Mouse (Mus musculus) left cerebral cortex, postnatal 4 days (tissue): ENCODE measurements around the gene Fam89a. TPM values are rescaled to one million over a fixed set of nuclear protein-coding genes. Genes with fewer than 3 reads are reported as not detected.

Experiments used
- DNase-seq: peaks from one replicate; pipeline ENCODE4 v3.0.0-alpha.2; 2022
- intact Hi-C: fragments of 180-260 bp; cut with DNase I; formaldehyde crosslinking; loops from one replicate; pipeline ENCODE4 v1.15.1; 2025
- total RNA-seq, 2 experiments: library from RNA; stranded (reverse); gene quantifications; 2 replicates each; pipeline ENCODE4 v1.2.3; 2021

Fam89a gene
- total RNA-seq, 2 experiments from 2014 or later, result 0.28 to 0.44 TPM

- intact Hi-C loops, result no loop called here
- peak; percentile 19 for DNase-seq
Measured at GRCm38 (mm10) chr8:124754101-124754791, 2.6 kb upstream of the Fam89a start.

GRCm38 (mm10) chr8:124752325-124752862, 762 bp upstream of the Fam89a start:
- DNase-seq, result no peak
- intact Hi-C loops, result no loop called here

GRCm38 (mm10) chr8:124751191-124751590, 441 bp downstream of the Fam89a start:
- no peak for DNase-seq
- intact Hi-C loops, result no loop called here

- intact Hi-C loops, result no loop called here
- DNase-seq, result no peak
Measured at GRCm38 (mm10) chr8:124746661-124747060, 5.0 kb downstream of the Fam89a start.

DNA sequence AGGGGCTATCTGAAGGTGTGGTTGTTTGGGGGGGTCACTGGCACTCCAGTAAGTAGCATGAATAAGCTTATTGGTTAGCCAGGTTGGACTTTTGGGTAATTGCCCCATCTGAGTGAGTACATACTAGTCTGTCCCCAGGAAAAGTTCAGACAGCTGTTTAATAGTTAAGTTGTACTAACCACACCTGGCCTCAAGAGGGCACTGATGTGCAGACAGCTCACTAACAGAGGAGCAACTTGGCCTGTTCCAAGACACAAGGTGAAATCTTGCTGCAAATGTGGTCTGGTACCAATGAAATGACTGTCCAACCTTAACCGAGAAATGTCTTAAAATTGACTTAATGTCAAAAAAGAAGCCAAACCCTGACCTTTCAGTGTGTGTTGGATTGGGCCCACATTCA, 12.4 kb downstream of the Fam89a start:
- intact Hi-C loops, result no loop called here
- DNase-seq, result no peak

DNA sequence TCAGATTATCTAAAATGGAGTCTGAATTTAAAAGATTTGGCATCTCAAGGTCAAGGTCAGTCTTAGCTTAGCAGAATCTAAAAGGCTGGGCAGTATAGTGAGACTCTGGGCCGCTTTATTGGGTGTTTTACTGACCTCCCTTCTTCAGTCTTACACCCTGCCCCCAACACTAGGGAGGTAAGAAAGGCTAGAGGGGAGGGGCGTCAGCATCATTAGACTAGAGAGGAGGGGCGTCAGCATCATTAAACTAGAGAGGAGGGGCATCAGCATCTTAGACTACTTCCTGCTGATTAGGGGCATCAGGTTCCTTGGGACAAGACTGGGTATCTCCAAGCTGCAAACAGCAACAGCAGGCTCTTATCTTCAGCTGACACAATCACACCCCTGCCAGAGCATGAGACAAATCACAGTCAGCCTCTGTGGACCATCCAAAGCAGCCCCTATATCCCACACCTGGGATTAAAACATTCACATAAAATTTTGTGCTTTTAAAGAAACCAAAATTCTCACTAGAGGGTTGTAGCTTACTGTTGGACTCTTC, 16.2 kb downstream of the Fam89a start:
- no peak for DNase-seq
- intact Hi-C loops, result no loop called here

DNA sequence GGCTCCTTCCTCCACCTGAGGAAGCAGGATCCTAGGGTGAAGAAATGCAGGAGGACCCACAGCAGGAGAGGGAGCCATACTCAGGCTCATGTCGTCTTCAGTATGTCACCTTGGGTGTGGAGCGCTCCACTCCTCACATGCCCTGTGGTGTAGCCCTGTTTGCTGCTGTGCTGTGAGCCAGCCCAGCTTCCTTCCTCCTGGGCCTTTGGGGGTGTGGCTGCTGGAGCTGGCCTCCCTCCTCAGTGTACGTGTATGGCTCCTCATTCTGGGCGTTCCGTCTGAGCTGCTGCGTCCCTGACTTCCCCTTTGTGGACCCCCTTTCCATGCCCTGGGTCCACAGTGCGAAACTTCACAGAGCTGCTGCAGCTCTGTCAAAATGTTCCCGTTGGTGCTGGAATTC, 18.8 kb downstream of the Fam89a start:
- intact Hi-C loops, result no loop called here
- no peak for DNase-seq

DNA sequence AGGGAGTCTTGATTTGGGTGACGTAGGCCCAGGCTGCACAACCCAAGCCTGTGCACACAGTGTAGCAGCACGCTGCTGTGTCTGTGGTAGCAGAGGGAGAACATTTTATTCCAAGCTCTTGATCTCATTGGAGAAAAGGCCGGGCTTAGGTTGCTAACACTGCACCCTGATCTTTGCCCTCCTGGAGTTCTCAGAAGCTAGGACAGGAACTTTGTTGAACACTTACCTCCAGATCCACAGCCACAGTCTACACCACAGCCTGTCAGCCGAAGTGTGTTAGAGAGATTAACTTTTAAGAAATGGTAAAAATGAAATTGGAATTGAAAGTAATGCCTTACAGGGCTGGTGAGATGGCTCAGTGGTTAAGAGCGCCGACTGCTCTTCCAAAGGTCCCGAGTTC, 27.3 kb downstream of the Fam89a start:
- DNase-seq, result no peak
- intact Hi-C loops, result no loop called here

GRCm38 (mm10) chr8:124721862-124722515, 29.6 kb downstream of the Fam89a start, which contains the start of the genes Ttc13 and Arv1:
TSS of gene Ttc13 (minus strand) at chr8:124721983.
TSS of gene Arv1 (plus strand) at chr8:124722139.
- peak; percentile 97 for DNase-seq
- intact Hi-C loops, result no loop called here

DNA sequence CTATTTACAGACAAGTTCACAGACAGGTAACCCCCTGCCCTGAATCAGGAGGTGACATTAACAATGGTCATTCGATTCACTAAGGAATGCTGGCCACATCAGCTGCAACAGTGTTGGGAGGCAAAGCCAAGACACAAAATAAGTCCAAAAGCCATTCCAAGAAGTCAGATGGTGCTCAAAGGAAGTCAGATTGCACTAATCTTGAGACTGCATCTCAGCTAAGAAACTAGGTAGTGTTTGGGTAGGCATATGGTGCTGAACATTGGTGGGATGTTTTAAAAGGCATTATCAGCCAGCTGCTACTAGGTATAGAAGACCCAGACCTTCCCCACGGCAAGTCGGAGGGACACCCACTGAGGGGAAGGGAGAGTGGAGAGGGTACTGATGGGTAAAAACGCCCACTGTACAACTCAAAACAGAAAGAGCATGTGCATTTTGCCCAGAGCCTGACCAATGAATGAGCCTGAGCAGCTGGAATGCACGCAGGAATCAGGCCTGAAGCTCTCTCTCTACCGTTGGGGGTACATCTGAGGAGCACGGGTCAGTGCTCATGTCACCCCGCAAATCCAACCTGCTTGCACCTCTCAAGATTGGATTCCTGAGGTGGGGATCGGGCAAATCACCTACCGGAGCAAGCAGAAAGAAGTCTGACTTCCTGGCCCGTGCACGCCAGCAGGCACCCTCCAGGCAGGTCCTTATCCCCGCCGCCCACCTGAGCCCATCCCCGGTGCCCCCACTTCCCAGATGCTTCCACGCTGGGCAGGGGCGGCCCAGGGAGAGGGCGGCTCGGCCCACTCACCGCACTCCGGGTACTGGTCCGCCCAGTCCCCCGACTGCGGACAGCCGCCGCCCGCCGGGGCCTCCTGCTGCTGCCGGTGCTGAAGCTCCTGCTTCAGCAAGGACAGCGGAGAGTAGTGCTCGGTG, 30.4 kb downstream of the Fam89a start:
- intact Hi-C loops, result no loop called here
- no peak for DNase-seq

DNA sequence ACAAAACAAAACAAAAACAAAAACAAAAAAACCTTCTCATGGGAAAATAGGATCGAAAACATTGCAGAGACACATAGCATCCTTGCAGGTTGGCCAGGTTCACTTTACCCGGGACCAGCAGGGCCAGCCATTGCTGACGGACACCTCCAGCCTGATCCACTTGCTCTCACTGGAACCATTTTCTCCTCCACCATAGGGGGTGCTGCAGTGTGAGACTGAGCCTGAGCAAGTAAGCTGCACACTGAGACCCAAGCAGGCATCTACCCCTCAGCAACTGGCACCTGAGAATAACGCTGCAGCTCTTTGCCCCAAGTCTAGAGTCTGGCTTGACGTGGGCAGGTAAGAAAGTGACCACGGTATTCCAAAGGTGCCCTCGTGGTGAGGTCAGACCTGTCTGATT, 31.5 kb downstream of the Fam89a start:
- DNase-seq, result no peak
- intact Hi-C loops, result no loop called here

GRCm38 (mm10) chr8:124715736-124716135, 35.9 kb downstream of the Fam89a start:
- no peak for DNase-seq
- intact Hi-C loops, result no loop called here

GRCm38 (mm10) chr8:124713207-124713606, 38.4 kb downstream of the Fam89a start:
- intact Hi-C loops, result no loop called here
- DNase-seq, result no peak

DNA sequence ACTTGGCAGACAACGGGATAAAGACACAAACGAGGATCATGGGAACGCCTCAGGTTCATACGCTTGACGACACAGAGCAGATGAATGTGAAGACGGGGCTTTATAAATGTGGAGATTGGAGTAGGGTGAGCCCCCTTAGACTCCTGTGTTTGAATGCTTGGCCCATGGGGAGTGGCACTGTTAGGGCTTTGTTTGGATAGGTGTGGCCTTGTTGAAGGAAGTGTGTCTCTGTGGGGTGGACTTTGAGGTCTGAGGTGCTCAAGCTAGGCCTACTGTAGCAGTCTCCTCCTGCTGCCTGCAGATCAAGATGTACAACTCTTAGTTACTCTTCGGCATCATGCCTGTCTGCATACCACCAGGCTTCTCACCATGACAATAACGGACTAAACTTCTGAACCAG, 45.8 kb downstream of the Fam89a start:
- intact Hi-C loops, result no loop called here
- no peak for DNase-seq

DNA sequence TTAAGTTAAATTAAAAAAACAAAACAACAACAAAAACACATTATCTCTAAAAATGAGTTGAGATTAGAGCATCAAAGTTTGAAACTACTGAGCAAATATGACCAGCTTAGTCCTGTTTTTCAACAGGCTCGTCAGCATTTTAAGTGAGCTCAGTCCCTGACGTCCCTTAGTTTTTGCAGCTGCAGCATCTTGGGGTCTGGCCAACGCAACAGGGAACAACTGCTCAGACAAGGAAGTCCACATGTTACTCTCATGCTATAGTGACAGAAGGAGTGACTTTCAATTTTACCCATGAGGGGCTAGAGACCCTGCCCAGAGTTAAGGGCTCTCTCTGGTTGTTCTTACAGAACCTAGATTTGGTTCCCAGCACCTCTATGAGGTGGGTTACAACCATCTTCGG, 47.3 kb downstream of the Fam89a start:
- intact Hi-C loops, result no loop called here
- no peak for DNase-seq

DNA sequence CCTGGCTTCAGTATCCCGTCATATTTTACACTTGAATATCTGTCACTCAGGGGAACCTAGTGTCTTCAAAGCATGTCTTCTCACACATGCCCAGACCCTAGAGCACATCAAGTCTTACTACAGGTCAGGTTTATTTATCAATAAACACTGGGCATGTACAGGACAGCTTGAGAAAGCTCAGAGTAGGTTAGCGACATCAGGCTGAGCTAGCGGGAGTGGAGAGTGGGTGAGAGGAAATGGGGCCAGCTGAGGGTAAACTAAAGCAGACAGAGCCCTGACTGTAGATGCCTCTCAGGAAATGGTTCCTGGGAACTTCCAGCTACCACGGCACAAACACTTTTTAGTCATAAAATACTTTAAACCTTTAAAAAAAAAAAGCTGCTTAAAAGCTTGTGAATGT, 48.1 kb downstream of the Fam89a start:
- intact Hi-C loops, result no loop called here
- no peak for DNase-seq

DNA sequence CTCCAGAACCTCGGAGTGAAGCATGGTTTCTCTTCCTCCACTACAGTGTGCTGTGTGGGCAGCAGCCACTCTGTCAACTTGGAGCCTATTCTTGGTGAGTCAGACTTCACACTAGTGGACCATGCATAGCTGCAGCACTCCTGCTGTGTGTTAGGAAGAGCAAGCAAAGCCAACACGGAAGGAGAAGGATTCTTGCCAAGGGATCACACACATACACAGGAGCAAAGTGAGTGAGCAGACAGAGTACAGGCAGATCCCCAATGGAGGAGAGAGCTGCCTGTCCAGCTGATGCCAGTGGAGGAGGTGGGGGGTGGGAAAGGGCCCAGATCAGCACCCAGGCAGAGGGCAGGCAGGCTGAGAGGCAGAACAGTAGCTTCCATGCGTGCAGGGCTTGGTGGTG, 49.4 kb downstream of the Fam89a start:
- intact Hi-C loops, result no loop called here
- DNase-seq, result no peak

DNA sequence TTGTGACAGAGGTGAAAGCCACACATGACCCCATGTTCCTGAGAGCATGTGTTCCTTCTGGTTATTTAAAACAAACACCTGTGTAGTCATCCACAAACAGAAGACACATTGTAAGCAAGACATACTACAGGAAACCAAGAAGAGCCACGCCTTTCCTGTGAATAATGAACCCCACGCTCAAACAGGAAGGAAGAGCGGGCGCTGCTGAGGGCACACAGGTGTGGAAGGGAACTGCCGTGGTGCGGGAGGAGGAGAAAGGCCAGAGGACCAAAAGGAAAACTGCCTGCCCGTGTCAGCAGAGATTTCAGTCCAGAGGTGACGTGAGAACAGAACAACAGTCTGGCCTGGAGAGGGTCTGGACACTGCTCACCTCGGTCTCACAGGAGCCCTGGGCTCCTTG, 50.6 kb downstream of the Fam89a start:
- DNase-seq, result no peak
- intact Hi-C loops, result no loop called here

DNA sequence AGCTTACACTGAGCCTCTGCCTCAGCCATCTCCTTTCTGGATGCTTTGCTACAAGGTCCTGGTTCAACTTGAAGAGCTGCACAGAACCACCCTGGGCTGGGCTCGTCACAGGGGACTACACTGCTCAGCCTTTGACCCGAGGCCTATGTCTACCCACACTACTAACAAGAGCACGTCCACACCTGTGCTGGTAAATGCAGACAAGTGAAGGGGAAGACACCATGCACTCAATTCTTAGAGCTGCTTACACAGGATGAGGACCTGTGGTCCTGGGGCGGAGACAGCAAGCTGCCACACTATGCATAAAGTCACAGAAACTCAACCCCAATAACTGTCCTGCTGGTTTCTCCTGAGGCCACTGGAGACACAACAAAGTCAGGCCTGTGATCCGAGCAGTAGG, 51.4 kb downstream of the Fam89a start:
- DNase-seq, result no peak
- intact Hi-C loops, result no loop called here

GRCm38 (mm10) chr8:124695424-124696100, 56.1 kb downstream of the Fam89a start:
- intact Hi-C loops, result no loop called here
- no peak for DNase-seq
